Mouse (Mus musculus) liver, postnatal 0 days (tissue): ENCODE results near the gene Sulf2. TPM values are rescaled to one million over a fixed set of nuclear protein-coding genes. Genes with fewer than 3 reads are reported as not detected.
"Not testable (repeated sequence)": the region's sequence is repeated elsewhere in the genome, so short reads cannot be mapped to it uniquely, and the experiment has no call there.

Experiments
- ATAC-seq: fragments of 200-750 bp; cut with Nextera tagmentation; 2 replicates; pipeline ENCODE4 v1.8.0; 2017; ENCODE audit warnings: mild to moderate bottlenecking, moderate library complexity
- DNase-seq: peaks from one replicate; pipeline ENCODE4 v3.0.0-alpha.2; 2016
- H3K27ac ChIP-seq: fragments of 300-500 bp; sonication (generic); 2 replicates; pipeline ENCODE4 v1.5.1; 2014; ENCODE audit warnings: antibody characterized with exemption, moderate library complexity, mild to moderate bottlenecking, low read depth
- H3K27me3 ChIP-seq: fragments of 300-500 bp; sonication (generic); 2 replicates; pipeline ENCODE4 v1.6.1; 2014; ENCODE audit warnings: low read length, control low read depth, mixed read lengths; ENCODE audit not compliant: insufficient read depth
- H3K36me3 ChIP-seq: fragments of 300-500 bp; sonication (generic); replicated peaks from 2 replicates; pipeline ENCODE4 v1.6.1; 2014; ENCODE audit warnings: mild to moderate bottlenecking, control low read depth, low read length, moderate library complexity, mixed read lengths; ENCODE audit not compliant: insufficient read depth
- H3K4me1 ChIP-seq: fragments of 300-500 bp; sonication (generic); 2 replicates; pipeline ENCODE4 v1.6.1; 2014; ENCODE audit warnings: antibody characterized with exemption, mild to moderate bottlenecking, control low read depth; ENCODE audit not compliant: insufficient read depth
- H3K4me2 ChIP-seq: fragments of 300-500 bp; sonication (generic); 2 replicates; pipeline ENCODE4 v1.6.1; 2014; ENCODE audit warnings: low read depth, mild to moderate bottlenecking, low read length, moderate library complexity, mixed read lengths
- H3K4me3 ChIP-seq: fragments of 300-500 bp; sonication (generic); 2 replicates; pipeline ENCODE4 v1.5.1; 2014; ENCODE audit warnings: low read depth, low read length
- H3K9ac ChIP-seq: fragments of 300-500 bp; sonication (generic); replicated peaks from 2 replicates; pipeline ENCODE4 v1.6.1; 2014; ENCODE audit warnings: mild to moderate bottlenecking, moderate library complexity
- H3K9me3 ChIP-seq: fragments of 300-500 bp; sonication (generic); 2 replicates; pipeline ENCODE4 v1.6.1; 2016; ENCODE audit warnings: mild to moderate bottlenecking, control low read depth, low read length, mixed read lengths
- CTCF ChIP-seq: sonication (generic); IDR thresholded peaks from 2 replicates; pipeline ENCODE4 v1.5.1; 2016; ENCODE audit warnings: antibody characterized with exemption, low read depth
- EP300 ChIP-seq: IDR thresholded peaks from 2 replicates; pipeline ENCODE4 v1.6.1; 2016; ENCODE audit warnings: antibody characterized with exemption, low read depth, mild to moderate bottlenecking
- WGBS: fragments of 180-500 bp; shearing (Covaris S2); extraction: QIAGEN DNeasy Blood & Tissue Kit; methylation state at CpG from one replicate; pipeline ENCODE4 v1.1.7; 2014; ENCODE audit not compliant: insufficient replicate concordance; 5-methylcytosine and 5-hydroxymethylcytosine counted together
- polyA plus RNA-seq: library from polyadenylated mRNA; unstranded; fragments of >200 nt; fragmentation: Nextera tagmentation; extraction: Ambion mirVana; gene quantifications from 2 replicates; pipeline ENCODE4 v1.2.1, GENCODE M21; 2015

Gene Sulf2
- polyA plus RNA-seq, 1 experiment from 2014 or later, result 1.8 TPM

DNA sequence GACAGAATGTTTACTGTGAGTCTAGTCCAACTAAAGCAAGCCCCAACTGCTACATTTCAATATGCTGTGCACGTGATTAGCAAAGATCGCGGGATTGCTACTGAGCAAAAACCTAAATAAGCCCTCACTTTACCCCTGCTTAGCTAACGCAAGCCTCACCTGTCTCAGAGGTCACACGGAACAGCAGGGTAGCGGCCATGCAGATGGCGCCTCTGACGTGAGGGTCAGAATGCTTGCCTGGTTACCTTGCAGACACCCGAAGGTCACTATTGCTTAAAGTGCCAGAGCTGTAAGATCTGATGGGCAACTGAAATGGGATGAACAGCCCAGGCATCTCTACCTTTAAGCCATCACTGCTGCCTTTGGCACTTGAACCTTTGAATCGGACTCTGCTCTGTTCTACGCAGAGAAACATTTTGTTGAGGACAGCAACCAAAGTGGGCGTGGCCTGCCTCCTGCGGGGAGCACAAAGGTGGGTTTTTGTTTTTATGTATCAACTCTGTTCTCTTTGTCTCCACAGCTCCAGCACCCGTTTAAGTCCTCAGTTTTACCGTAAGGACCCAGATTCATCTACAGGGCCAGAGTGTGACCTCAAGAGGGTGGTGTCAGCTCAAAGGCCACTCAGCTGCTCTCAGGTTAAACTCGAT lies 38.8 kb upstream of the Sulf2 start:
- H3K27me3 ChIP-seq, result no peaks in the 10 kb centered on the region
- H3K4me3 ChIP-seq, result no peak overlapping the region
- ATAC-seq, result no peak
- DNase-seq, result no peak
- 70% methylated on average over 16 of the region's 16 CpGs for whole genome bisulfite sequencing
- H3K36me3 ChIP-seq, result no peaks in the 10 kb centered on the region
- no peak overlapping the region for H3K27ac ChIP-seq
- H3K4me2 ChIP-seq, result no peak overlapping the region
- H3K4me1 ChIP-seq, result no peaks in the 10 kb centered on the region
- no peak overlapping the region for H3K9ac ChIP-seq
- TF ChIP-seq CTCF, result no peak
- TF ChIP-seq EP300, result no peak
- 0 out of 2 replicates have a peak, but pooled peaks cover 3% of the 10 kb centered on the region for H3K9me3 ChIP-seq

DNA sequence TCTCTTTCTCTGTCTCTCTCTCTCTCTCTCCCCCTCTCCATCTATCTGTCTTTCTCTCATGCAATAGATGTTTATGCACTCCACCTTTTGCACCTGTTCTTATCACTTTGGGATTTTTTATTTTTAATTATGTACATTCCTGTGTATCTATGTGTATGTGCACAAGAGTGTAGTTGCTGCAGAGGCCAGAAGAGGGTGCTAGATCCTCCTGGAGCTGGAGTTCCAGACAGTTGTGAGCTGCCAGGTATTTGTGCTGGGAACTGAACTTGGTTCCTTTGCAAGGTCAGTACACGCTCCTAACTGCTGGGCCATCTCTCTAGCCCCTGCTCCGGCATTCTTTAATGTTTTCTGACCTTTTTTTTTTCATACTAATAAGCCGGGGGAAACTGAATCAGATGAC lies 38.0 kb upstream of the Sulf2 start:
- TF ChIP-seq CTCF (peak; percentile 20; the same call in 1 of the 2 replicates), EP300 (no peak)
- no peaks in the 10 kb centered on the region for H3K4me1 ChIP-seq
- no peak for DNase-seq
- H3K4me3 ChIP-seq, result no peak overlapping the region
- H3K27ac ChIP-seq, result no peak overlapping the region
- no peaks in the 10 kb centered on the region for H3K36me3 ChIP-seq
- H3K27me3 ChIP-seq, result no peaks in the 10 kb centered on the region
- no peak for ATAC-seq
- no peak overlapping the region for H3K9ac ChIP-seq
- H3K9me3 ChIP-seq, result 0 out of 2 replicates have a peak, but pooled peaks cover 3% of the 10 kb centered on the region
- 84% methylated on average over 3 of the region's 3 CpGs for WGBS
- no peak overlapping the region for H3K4me2 ChIP-seq

DNA sequence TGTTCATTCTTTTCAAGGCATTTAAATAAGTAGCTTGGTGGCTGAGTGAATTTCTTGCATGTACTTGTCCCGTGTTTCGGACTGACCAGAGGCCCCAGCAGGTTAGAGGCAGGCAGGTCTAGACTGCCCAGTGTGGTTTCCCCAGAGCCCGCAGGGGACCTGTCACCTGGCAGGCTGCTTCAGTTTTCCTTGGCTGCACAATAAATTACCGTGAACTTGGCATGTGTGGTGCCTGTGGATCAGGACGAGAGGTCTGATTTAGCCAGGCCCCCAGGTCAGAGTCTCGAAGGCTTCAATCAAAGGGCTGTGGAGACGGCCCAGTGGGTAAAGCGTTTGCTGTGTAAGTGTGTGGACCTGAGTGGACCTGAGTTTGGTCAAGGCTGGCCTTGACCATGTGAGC lies 35.4 kb upstream of the Sulf2 start:
- H3K27ac ChIP-seq, result no peak overlapping the region
- DNase-seq, result no peak
- 74% methylated on average over 8 of the region's 8 CpGs for WGBS
- no peaks in the 10 kb centered on the region for H3K4me1 ChIP-seq
- H3K36me3 ChIP-seq, result no peaks in the 10 kb centered on the region
- no peak overlapping the region for H3K4me2 ChIP-seq
- TF ChIP-seq CTCF (no peak), EP300 (no peak)
- no peaks in the 10 kb centered on the region for H3K27me3 ChIP-seq
- H3K9me3 ChIP-seq, result 0 out of 2 replicates have a peak, but pooled peaks cover 3% of the 10 kb centered on the region
- H3K4me3 ChIP-seq, result no peak overlapping the region
- no peak for ATAC-seq
- no peak overlapping the region for H3K9ac ChIP-seq

DNA sequence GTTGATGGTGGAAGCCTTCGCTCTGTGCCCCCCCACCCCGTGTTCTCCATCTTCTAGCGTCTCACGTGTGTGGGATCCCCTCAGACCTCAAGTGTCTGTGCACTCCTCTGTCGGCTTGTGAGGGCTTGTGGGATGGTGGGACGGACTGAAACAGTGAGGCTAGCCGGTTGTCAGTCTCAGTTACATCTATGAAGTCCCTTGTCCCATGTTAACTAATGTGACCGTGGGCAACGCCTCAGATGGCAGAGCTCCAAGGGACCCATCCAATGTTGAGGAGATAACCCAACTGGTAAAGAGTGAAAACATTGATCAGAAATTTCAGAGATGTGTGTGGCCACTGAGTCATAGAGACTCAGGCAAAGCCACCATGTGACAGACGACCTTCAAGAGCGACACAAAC lies 33.7 kb upstream of the Sulf2 start:
- ATAC-seq (no peak), DNase-seq (no peak)
- Histone ChIP-seq H3K4me1 (no peaks in the 10 kb centered on the region), H3K4me2 (no peak overlapping the region), H3K27me3 (no peaks in the 10 kb centered on the region), H3K27ac (no peak overlapping the region), H3K4me3 (no peak overlapping the region), H3K9me3 (0 out of 2 replicates have a peak, but pooled peaks cover 3% of the 10 kb centered on the region), H3K9ac (no peak overlapping the region), H3K36me3 (no peaks in the 10 kb centered on the region)
- 86% methylated on average over 11 of the region's 11 CpGs for WGBS
- TF ChIP-seq CTCF (no peak), EP300 (no peak)

DNA sequence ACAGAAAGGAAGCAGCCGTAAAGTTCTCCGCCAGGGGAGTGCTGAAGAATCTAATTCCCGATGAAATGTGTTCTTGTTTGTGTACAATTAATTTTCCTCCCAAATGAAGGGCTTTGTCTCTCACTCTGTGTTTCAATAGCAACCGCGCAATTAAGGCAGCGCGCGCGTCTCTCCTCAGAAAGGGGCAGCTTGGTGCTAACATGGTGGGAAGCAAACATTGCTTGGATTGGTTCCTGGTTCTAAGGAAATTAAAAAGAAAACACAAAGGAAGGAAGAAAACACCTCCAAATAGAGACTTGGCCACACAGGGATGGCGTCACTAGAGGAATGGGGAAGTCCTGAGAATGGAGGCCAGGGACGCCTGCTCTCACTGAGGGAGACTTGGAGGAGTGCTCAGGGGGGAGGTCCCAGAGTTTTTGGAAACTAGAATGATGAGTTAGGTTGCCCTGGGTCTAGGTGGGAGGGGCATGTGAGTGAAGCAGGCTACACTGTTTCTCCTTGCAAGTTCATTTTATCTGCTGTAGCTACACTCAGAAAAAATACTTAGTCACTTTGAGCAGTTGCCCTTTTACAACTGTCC lies 32.5 kb upstream of the Sulf2 start:
- not testable (repeated sequence) for H3K4me2 ChIP-seq, H3K36me3 ChIP-seq, H3K9ac ChIP-seq, ATAC-seq, DNase-seq, H3K27me3 ChIP-seq, H3K4me1 ChIP-seq, H3K4me3 ChIP-seq, H3K27ac ChIP-seq, H3K9me3 ChIP-seq
- 79% methylated on average over 8 of the region's 11 CpGs for WGBS

DNA sequence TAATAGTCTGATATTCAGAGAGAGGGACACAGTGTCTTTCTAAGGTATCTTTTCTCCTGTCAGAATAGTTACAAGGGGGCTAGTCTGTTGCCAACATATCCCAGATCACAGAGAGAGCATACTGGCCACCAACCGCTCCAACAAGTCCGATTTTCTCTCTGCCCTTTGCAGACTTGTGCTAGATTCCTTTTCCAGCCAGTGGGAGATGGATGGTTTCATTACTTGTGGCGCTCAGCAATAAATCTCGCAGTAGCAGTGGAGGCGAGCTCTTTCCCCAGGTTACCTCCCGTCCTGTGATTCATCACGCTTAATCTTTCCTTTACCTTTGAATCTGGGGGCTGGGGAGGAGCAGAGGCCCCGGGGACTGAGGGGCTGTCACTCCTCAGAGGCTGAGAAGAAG lies 31.9 kb upstream of the Sulf2 start:
- not testable (repeated sequence) for H3K27ac ChIP-seq, ATAC-seq, H3K4me2 ChIP-seq, H3K9me3 ChIP-seq, H3K4me3 ChIP-seq, H3K36me3 ChIP-seq, H3K9ac ChIP-seq, H3K4me1 ChIP-seq, H3K27me3 ChIP-seq, DNase-seq
- 69% methylated on average over 7 of the region's 8 CpGs for WGBS
